Mouse (Mus musculus) heart, embryonic 11.5 days (tissue): ENCODE data around the gene Arl2bp. TPM values are rescaled to one million over a fixed set of nuclear protein-coding genes. Genes with fewer than 3 reads are reported as not detected.

Source experiments
- ATAC-seq: fragments of 200-750 bp; cut with Nextera tagmentation; replicated peaks from 2 replicates; pipeline ENCODE4 v1.8.0; 2017; ENCODE audit warnings: moderate library complexity; ENCODE audit not compliant: insufficient number of reproducible peaks, low FRiP score, low TSS enrichment
- H3K27ac ChIP-seq: fragments of 300-500 bp; sonication (generic); 2 replicates; pipeline ENCODE4 v1.5.1; 2014; ENCODE audit warnings: mild to moderate bottlenecking, low read depth, low read length
- H3K27me3 ChIP-seq: fragments of 300-500 bp; sonication (generic); 2 replicates; pipeline ENCODE4 v1.6.1; 2014; ENCODE audit warnings: mild to moderate bottlenecking, low read length, mixed read lengths; ENCODE audit not compliant: control insufficient read depth, insufficient read depth
- H3K36me3 ChIP-seq: fragments of 300-500 bp; sonication (generic); 2 replicates; pipeline ENCODE4 v1.6.1; 2014; ENCODE audit warnings: mild to moderate bottlenecking, low read length, moderate library complexity, mixed read lengths; ENCODE audit not compliant: control insufficient read depth, insufficient read depth
- H3K4me1 ChIP-seq: fragments of 300-500 bp; sonication (generic); 2 replicates; pipeline ENCODE4 v1.6.1; 2014; ENCODE audit warnings: low read length; ENCODE audit not compliant: control insufficient read depth, insufficient read depth
- H3K4me2 ChIP-seq: fragments of 300-500 bp; sonication (generic); 2 replicates; pipeline ENCODE4 v1.6.1; 2014; ENCODE audit warnings: mild to moderate bottlenecking, moderate library complexity
- H3K4me3 ChIP-seq: fragments of 300-500 bp; sonication (generic); 2 replicates; pipeline ENCODE4 v1.5.1; 2014; ENCODE audit warnings: low read depth, low read length
- H3K9ac ChIP-seq: fragments of 300-500 bp; sonication (generic); 2 replicates; pipeline ENCODE4 v1.6.1; 2014; ENCODE audit warnings: mild to moderate bottlenecking, low read depth, low read length, moderate library complexity
- H3K9me3 ChIP-seq: fragments of 300-500 bp; sonication (generic); replicated peaks from 2 replicates; pipeline ENCODE4 v1.6.1; 2016; ENCODE audit warnings: low read length; ENCODE audit not compliant: control insufficient read depth
- WGBS: fragments of 180-500 bp; shearing (Covaris S2); extraction: QIAGEN DNeasy Blood & Tissue Kit; methylation state at CpG from one replicate; pipeline ENCODE4 v1.1.7; 2014; ENCODE audit not compliant: insufficient replicate concordance; 5-methylcytosine and 5-hydroxymethylcytosine counted together
- polyA plus RNA-seq: library from polyadenylated mRNA; unstranded; fragments of >200 nt; fragmentation: Nextera tagmentation; extraction: Ambion mirVana; gene quantifications from 2 replicates; pipeline ENCODE4 v1.2.1, GENCODE M21; 2014

The Arl2bp gene
- polyA plus RNA-seq, 1 experiment from 2014 or later = 44.2 TPM

DNA sequence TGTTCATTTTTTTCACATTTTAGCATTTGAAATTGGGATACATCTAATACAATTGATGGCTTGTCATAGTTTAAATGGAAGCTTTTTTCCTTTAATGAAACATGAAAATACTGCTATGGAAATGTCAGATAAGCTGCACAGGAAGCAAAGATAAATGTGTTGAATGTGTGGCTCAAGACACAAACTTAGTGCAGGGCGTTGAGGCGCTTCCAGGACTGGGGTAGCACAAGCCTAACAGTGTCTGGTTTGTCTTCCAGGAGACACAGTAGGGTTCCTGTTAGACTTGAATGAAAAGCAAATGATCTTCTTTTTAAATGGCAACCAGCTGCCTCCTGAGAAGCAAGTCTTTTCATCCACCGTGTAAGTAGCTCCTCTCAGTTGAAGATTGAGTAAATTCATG is 16.9 kb upstream of the Arl2bp start:
- ATAC-seq = no peak

DNA sequence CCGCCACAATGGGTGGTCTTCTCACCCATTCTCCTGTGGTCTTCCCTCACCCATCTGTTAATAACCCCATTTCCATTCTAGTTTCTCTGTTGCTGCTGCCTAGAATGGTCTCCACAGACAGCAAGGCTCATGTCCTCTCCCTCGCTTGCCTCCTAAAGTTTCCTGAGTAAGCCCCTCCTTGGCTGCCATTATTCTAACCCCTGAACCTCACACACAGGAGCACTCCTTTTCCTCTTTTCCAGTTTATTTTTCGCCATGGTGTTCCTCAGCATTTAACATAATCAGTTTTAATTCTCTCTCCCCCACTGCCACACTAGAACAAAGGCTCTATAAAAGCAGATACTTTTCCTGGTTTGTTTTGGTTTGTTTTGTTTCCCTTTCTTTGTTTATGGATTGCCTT is 13.4 kb upstream of the Arl2bp start:
- H3K9me3 ChIP-seq = no peaks in the 10 kb centered on the region
- no peaks in the 10 kb centered on the region for H3K4me1 ChIP-seq
- ATAC-seq = no peak
- no peak overlapping the region for H3K4me3 ChIP-seq
- no peak overlapping the region for H3K9ac ChIP-seq
- no peak overlapping the region for H3K4me2 ChIP-seq
- H3K27ac ChIP-seq = no peak overlapping the region
- peaks cover 13% of the 10 kb centered on the region for H3K36me3 ChIP-seq
- WGBS = 89% methylated on average over 3 of the region's 3 CpGs
- no peaks in the 10 kb centered on the region for H3K27me3 ChIP-seq

More for the DNA sequence above, 16.9 kb upstream of the Arl2bp start:
- H3K4me1 ChIP-seq = no peaks in the 10 kb centered on the region
- no peak overlapping the region for H3K9ac ChIP-seq
- 64% methylated on average over 3 of the region's 3 CpGs for WGBS
- H3K4me2 ChIP-seq = no peak overlapping the region
- H3K4me3 ChIP-seq = no peak overlapping the region
- H3K27ac ChIP-seq = no peak overlapping the region
- peaks cover 14% of the 10 kb centered on the region for H3K36me3 ChIP-seq
- H3K27me3 ChIP-seq = no peaks in the 10 kb centered on the region
- no peaks in the 10 kb centered on the region for H3K9me3 ChIP-seq

GRCm38 (mm10) chr8:94654994-94655393 is 11.4 kb upstream of the Arl2bp start:
- H3K4me1 ChIP-seq = no peaks in the 10 kb centered on the region
- H3K36me3 ChIP-seq = peaks cover 13% of the 10 kb centered on the region
- no peak overlapping the region for H3K27ac ChIP-seq
- H3K9ac ChIP-seq = no peak overlapping the region
- no peak for ATAC-seq
- no peaks in the 10 kb centered on the region for H3K27me3 ChIP-seq
- H3K4me2 ChIP-seq = no peak overlapping the region
- H3K4me3 ChIP-seq = no peak overlapping the region
- no peaks in the 10 kb centered on the region for H3K9me3 ChIP-seq

- ATAC-seq = no peak
- Histone ChIP-seq H3K9ac (no peak overlapping the region), H3K27me3 (no peaks in the 10 kb centered on the region), H3K4me2 (no peak overlapping the region), H3K27ac (no peak overlapping the region), H3K4me1 (no peaks in the 10 kb centered on the region), H3K36me3 (peaks cover 8% of the 10 kb centered on the region), H3K9me3 (no peaks in the 10 kb centered on the region), H3K4me3 (no peak overlapping the region)
- WGBS = 84% methylated on average over 2 of the region's 2 CpGs
Measured at GRCm38 (mm10) chr8:94658031-94658430, 8.4 kb upstream of the Arl2bp start.

DNA sequence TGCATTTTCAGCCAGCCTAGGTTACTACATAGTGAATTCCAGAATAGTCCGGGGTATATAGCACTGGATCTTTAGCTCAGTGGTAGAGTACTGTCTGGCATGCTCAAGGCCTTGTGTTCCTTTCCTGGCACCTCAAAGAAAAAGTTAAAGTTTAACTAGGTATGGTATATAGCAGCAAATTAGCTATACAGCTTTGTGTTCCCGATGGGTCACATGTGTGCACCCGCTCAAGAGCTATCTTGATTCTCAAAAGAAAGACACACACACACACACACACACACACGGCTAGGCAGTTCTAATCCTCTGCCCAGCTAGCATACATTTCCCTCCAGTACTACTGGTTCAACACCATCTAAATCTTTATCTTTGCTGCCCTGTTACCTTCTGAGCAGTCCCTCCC is 6.0 kb upstream of the Arl2bp start:
- Histone ChIP-seq H3K9me3 (no peaks in the 10 kb centered on the region), H3K4me1 (no peaks in the 10 kb centered on the region), H3K4me3 (no peak overlapping the region), H3K36me3 (peaks cover 2% of the 10 kb centered on the region; the same call in 1 of the 2 replicates), H3K9ac (no peak overlapping the region), H3K27me3 (no peaks in the 10 kb centered on the region), H3K27ac (no peak overlapping the region), H3K4me2 (no peak overlapping the region)
- 85% methylated on average over 4 of the region's 4 CpGs for WGBS
- no peak for ATAC-seq

GRCm38 (mm10) chr8:94664722-94665121 is 1.7 kb upstream of the Arl2bp start:
- WGBS = 75% methylated on average over 2 of the region's 2 CpGs
- H3K27me3 ChIP-seq = no peaks in the 10 kb centered on the region
- ATAC-seq = no peak
- H3K9me3 ChIP-seq = no peaks in the 10 kb centered on the region
- H3K4me2 ChIP-seq = no peak overlapping the region
- H3K4me3 ChIP-seq = no peak overlapping the region
- H3K27ac ChIP-seq = no peak overlapping the region
- no peaks in the 10 kb centered on the region for H3K4me1 ChIP-seq
- no peaks in the 10 kb centered on the region; the same call in 1 of the 2 replicates for H3K36me3 ChIP-seq
- H3K9ac ChIP-seq = no peak overlapping the region

DNA sequence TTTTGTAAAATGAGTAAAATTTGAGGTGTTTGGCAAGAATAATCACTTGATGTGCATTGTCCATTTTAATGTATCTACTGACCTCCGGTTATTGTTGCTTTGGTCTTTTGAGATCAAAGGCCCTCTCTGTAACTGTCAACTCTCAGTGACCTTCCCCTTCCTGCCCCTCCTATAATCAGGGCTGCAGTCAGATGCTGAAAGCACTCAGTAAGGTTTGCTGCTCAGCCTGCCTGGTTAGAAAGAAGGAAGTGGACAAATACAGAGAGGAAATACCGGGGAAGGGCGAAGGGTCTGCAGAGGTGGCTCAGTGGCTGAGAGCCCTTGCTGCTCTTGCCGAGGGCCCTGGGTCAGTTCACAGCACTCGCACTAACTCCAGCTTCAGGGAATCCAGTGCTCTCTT is 8.0 kb downstream of the Arl2bp start:
- Histone ChIP-seq H3K4me2 (no peak overlapping the region), H3K4me1 (no peaks in the 10 kb centered on the region), H3K9me3 (no peaks in the 10 kb centered on the region), H3K27ac (no peak overlapping the region), H3K9ac (no peak overlapping the region), H3K27me3 (no peaks in the 10 kb centered on the region), H3K36me3 (peaks cover 27% of the 10 kb centered on the region), H3K4me3 (no peak overlapping the region)
- WGBS = 70% methylated on average over 5 of the region's 5 CpGs
- ATAC-seq = no peak

DNA sequence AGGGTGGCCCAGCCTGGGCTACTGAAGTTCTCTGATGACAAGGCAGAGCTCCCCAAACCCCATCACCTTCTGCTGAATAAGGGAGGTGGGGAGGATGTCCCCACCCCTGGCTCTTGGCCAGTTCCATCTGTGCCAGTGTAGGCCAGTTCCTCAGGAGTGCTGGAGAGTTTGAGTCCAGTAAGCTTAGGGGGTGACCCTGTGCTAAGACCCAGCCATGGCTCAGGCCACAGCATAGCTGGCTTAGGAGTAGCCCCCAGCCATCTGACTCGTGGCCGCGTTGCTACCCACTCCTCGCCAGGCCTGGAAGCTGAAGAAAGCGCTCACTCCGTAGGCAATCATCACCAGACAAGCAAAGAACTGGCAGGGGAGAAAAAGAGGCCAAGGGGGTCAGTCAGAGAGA is 9.5 kb downstream of the Arl2bp start:
- no peak overlapping the region for H3K9ac ChIP-seq
- H3K4me2 ChIP-seq = no peak overlapping the region
- H3K4me3 ChIP-seq = no peak overlapping the region
- 83% methylated on average over 6 of the region's 6 CpGs for WGBS
- no peak overlapping the region for H3K27ac ChIP-seq
- H3K27me3 ChIP-seq = no peaks in the 10 kb centered on the region
- no peaks in the 10 kb centered on the region for H3K9me3 ChIP-seq
- ATAC-seq = no peak
- H3K4me1 ChIP-seq = no peaks in the 10 kb centered on the region
- H3K36me3 ChIP-seq = peaks cover 24% of the 10 kb centered on the region

DNA sequence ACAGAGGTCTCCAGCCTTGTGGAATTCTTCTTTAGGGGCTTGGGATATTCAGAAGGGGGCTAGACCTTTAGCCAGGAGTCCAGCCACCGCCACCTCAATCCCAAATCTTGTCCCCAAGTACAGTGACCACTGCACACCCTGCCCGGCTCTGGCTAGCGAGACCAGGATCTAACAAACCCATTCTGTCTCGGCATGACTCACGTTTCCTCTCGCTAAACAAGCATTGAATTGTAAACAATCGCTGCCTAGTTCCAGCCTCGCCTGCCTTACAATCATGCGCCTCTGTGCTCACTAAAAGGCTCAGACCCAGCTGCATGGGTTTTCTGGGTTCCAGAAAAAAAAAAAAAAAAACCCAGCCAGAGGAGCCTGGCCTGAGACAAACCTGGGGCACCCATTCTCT is 12.2 kb downstream of the Arl2bp start:
- ATAC-seq = no peak
- H3K4me1 ChIP-seq = no peaks in the 10 kb centered on the region
- H3K9me3 ChIP-seq = no peaks in the 10 kb centered on the region
- peaks cover 3% of the 10 kb centered on the region for H3K36me3 ChIP-seq
- H3K27me3 ChIP-seq = no peaks in the 10 kb centered on the region
- no peak overlapping the region for H3K4me3 ChIP-seq
- no peak overlapping the region for H3K4me2 ChIP-seq
- no peak overlapping the region for H3K9ac ChIP-seq
- no peak overlapping the region for H3K27ac ChIP-seq
- 55% methylated on average over 9 of the region's 9 CpGs for WGBS
